8 mouse cellular contexts compared by ENCODE assay signal in genomic region chr1:93478586-93479475, GRCm38 (mm10). TPM values are rescaled to one million over a fixed set of nuclear protein-coding genes. Genes with fewer than 3 reads are reported as not detected.
DNase-seq lines count a peak whose midpoint lies in the region; ATAC-seq and TF ChIP-seq lines count a peak whose summit lies in the region.

Gene Hdlbp (minus strand): TSS chr1:93478815.

- H3K27ac ChIP-seq in cortical plate, adult 2 months (ENCODE audit: insufficient read depth, low read length), result peak within 1 kb of the TSS; percentile 94

- peaks cover 7% of the 10 kb centered on the region for H3K36me3 ChIP-seq in megakaryocyte, embryonic 14.5 days (replicated peaks; ENCODE audit: low read length)

- DNase-seq in gastrocnemius, adult 8-10 months (ENCODE audit: low spot score in 2 of 2), result peak; percentile 97 to 99
- peak; percentile 93 for DNase-seq in hindlimb bud, embryonic 11.5 days (ENCODE audit: extremely low spot score, low read depth, low spot score)
- DNase-seq in left cerebral cortex, adult 8-10 months (ENCODE audit: low spot score in 2 of 2), result peak; percentile 98 to 99
- peak; percentile 99 for DNase-seq in right cerebral cortex, postnatal 10 days (ENCODE audit: low spot score in 2 of 2)
- peak; percentile 97 for DNase-seq in urinary bladder, postnatal 25 days (ENCODE audit: low spot score)

- H3K9me3 ChIP-seq in megakaryocyte, embryonic 14.5 days, result no peaks in the 10 kb centered on the region

- TF ChIP-seq CTCF in cortical plate, adult 2 months (IDR thresholded peaks at IDR 0.05; ENCODE audit: extremely low read depth, insufficient read depth, low read length), result no peak

- H3K4me1 ChIP-seq in cortical plate, adult 2 months (ENCODE audit: control insufficient read depth, insufficient read depth, low read length), result no peaks in the 10 kb centered on the region; the same call in 1 of the 2 replicates
- H3K4me1 ChIP-seq in megakaryocyte, embryonic 14.5 days, result peaks cover 51% of the 10 kb centered on the region

- ATAC-seq in activated CD4-positive, CD25-positive, alpha-beta regulatory T cell, adult 4 months, result peak; percentile 75

- H3K27me3 ChIP-seq in megakaryocyte, embryonic 14.5 days (replicated peaks), result no peaks in the 10 kb centered on the region

- H3K4me3 ChIP-seq in cortical plate, adult 2 months (ENCODE audit: insufficient read depth, low read length), result peak within 1 kb of the TSS; percentile 69
- H3K4me3 ChIP-seq in megakaryocyte, embryonic 14.5 days (replicated peaks), result peak within 1 kb of the TSS; percentile 96

- peak; percentile 78; the same call in 1 of the 2 replicates for TF ChIP-seq POLR2A in cortical plate, adult 2 months (IDR thresholded peaks at IDR 0.05; ENCODE audit: extremely low read depth, insufficient read depth, low read length)

RNA-seq across cellular contexts. Expression of gene Hdlbp, which starts in this region (rescaled TPM):
- polyA plus RNA-seq in activated CD4-positive, CD25-positive, alpha-beta regulatory T cell, adult 4 months (2017; shearing (Covaris generic)), result 10 to 100 TPM; 44.1 to 58.8 TPM
- polyA plus RNA-seq in cortical plate, adult 2 months (2012; rRNA removed), result 92.1 and 93.3 TPM in 2 replicates
- 100 to 1,000 TPM; 315 to 387 (median 363) TPM for total RNA-seq in gastrocnemius, adult 8-10 months (2022)
- total RNA-seq in left cerebral cortex, adult 8-10 months (2022), result 100 to 1,000 TPM; 148 to 174 (median 161) TPM
- 30.3 and 34.3 TPM in 2 replicates for polyA plus RNA-seq in megakaryocyte, embryonic 14.5 days (2012; ENCODE audit: insufficient read depth, low replicate concordance)

Comparison
In these comparisons a context has a peak if more than half of its experiments do, and no peak if none do; other contexts are left out.
1. Peak in every context shown above with its lines: DNase-seq, ATAC-seq, H3K4me3 ChIP-seq and H3K27ac ChIP-seq.